Mouse (Mus musculus): Measurements from ENCODE around the gene Cdc6. TPM values are rescaled to one million over a fixed set of nuclear protein-coding genes. Genes with fewer than 3 reads are reported as not detected.

Cdc6 gene
- total RNA-seq, 2 experiments from 2014 or later: 43.5 to 47.8 TPM

DNA sequence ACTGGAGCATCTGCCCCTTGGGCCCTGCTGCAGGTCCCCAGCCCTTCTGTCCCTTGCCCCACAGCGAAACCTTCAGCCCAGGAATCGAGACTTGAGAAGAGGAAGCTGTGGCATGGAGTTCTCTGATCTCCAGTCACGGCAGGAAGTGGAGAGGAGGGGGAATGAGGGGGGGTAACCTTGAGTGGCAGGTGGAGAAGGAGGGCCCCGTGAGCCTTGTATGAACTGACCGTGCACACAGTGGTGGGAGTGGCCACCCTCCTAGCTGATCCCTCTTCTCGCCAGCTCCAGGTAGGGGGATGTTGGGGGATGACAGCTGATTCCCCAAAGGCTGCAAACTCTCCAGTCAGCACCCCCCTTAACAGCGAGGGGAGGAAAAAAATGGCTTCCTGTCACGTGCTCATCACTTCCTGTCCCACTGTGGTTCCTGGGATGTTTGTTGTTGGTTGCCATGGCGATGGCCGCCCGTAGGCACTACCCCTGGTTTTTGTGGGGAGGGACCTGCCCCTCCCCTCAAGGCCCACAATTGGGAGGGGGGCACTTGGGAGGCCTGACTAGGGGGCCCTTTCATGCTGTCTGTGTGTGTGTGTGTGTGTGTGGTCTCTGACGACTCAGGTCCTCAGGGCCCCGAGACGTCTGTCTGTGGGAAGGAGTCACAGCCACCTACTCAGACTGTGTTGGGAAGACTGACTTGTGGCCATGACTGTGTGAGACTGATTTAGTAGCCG is 34.4 kb downstream of the Cdc6 start:
- peak; percentile 55 for ATAC-seq (replicated peaks; ENCODE audit: poor library complexity, severe bottlenecking)

DNA sequence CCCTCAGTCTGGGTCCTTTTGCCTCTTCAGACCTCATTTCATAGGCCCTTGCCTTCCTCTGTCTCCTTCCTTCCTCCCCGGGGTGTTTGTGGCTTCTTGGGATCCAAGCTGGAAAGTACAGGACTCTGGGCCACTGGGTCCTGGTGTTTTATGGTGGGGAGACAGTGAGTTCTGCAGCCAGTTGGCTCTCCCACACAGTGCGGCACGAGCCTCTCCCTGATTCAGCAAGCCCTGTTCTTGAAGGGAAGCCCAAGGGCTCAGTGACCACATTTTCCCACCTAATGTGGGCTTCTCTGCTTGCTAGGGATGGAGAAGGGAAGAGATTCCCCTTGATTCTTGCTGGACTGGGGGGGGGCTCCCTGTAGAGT is 34.9 kb downstream of the Cdc6 start:
- no peak for ATAC-seq (replicated peaks; ENCODE audit: poor library complexity, severe bottlenecking)

- peak; percentile 21 for ATAC-seq (replicated peaks; ENCODE audit: poor library complexity, severe bottlenecking)
Observed at GRCm38 (mm10) chr11:98942923-98943641, 35.5 kb downstream of the Cdc6 start.

GRCm38 (mm10) chr11:98943741-98944461 is 36.3 kb downstream of the Cdc6 start:
- ATAC-seq (replicated peaks; ENCODE audit: poor library complexity, severe bottlenecking): no peak

GRCm38 (mm10) chr11:98944897-98945604 is 37.5 kb downstream of the Cdc6 start:
- ATAC-seq (replicated peaks; ENCODE audit: poor library complexity, severe bottlenecking): no peak

DNA sequence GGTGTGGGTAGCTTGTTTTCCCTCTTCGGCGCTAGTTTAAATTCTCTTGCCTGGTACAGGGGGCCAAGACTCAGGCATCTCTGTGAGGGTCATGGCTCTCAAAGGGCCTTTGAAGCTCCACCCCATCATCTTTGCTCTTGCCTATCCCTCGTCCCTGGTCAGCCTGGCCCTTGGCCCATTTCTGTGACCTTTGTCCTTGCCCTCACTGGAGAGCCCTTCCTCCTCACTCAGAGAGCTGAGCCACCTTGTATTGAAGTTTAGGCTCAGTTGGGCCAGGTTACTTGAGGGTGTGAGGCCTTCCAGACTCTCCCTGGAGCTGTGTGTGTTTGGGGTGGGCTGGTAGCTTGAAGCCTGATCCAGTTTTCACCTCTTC is 38.0 kb downstream of the Cdc6 start:
- ATAC-seq (replicated peaks; ENCODE audit: poor library complexity, severe bottlenecking): no peak

GRCm38 (mm10) chr11:98947969-98948569 is 40.5 kb downstream of the Cdc6 start:
- peak; percentile 19 for ATAC-seq (replicated peaks; ENCODE audit: poor library complexity, severe bottlenecking)

DNA sequence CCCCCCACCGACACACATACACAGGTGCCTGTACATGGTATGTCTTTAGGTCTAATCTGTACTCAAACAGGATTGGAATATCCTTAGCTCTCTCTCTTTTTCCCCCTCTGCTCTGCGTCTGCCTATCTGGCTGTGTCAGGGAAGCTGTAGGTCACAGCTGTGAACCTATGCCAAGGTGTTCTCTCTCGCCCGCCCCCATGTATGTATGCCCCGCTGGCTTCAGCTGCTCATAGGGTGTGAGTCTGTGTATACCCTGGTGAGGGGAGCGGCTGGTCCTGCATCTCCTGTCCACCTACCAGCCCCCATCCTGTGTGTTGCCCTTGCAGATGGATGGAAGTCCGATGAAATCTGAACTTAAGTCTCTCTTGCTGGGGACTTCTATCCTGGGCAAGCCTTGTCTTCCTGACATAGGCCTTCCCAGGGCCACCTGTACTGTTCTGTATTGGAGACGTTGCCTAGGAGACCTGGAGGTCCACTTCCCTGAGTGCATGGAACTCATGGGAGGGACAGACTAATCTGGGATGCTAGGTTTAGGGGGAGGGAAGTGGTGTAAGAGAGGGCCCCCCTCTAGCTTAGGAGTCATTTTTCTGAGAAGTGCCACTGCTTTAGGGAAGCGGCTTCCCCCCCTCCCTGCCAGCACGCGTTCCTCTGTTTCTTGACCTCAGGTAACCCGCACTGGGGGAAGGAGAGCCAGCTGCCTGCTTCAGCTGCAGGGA is 41.8 kb downstream of the Cdc6 start:
- peak; percentile 37 for ATAC-seq (replicated peaks; ENCODE audit: poor library complexity, severe bottlenecking)

- ATAC-seq (replicated peaks; ENCODE audit: poor library complexity, severe bottlenecking): no peak
Observed at GRCm38 (mm10) chr11:98949958-98950460, 42.4 kb downstream of the Cdc6 start.

DNA sequence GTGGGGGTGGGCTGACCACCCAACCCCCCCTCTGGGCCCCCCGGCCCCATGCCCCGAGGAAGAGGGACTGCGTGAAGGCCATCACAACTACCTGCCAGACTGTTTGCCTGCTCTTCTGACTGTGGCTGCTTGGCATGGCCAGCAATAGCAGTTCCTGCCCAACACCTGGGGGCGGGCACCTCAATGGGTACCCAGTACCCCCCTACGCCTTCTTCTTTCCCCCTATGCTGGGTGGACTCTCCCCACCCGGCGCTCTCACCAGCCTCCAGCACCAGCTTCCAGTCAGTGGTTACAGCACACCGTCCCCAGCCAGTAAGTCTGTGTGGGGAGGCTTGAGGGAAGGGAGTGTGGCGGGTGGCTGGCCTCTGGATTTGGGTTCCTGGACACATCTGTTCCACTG is 42.9 kb downstream of the Cdc6 start:
- no peak for ATAC-seq (replicated peaks; ENCODE audit: poor library complexity, severe bottlenecking)

- no peak for ATAC-seq (replicated peaks; ENCODE audit: poor library complexity, severe bottlenecking)
Observed at GRCm38 (mm10) chr11:98951026-98951906, 43.7 kb downstream of the Cdc6 start.

- ATAC-seq (replicated peaks; ENCODE audit: poor library complexity, severe bottlenecking): no peak
Observed at GRCm38 (mm10) chr11:98952111-98952510, 44.5 kb downstream of the Cdc6 start.

- peak; percentile 74 for ATAC-seq (replicated peaks; ENCODE audit: poor library complexity, severe bottlenecking)
Observed at GRCm38 (mm10) chr11:98952736-98953135, 45.1 kb downstream of the Cdc6 start.

- ATAC-seq (replicated peaks; ENCODE audit: poor library complexity, severe bottlenecking): no peak
Observed at GRCm38 (mm10) chr11:98953361-98953760, 45.8 kb downstream of the Cdc6 start.

GRCm38 (mm10) chr11:98953835-98954320 is 46.3 kb downstream of the Cdc6 start:
- ATAC-seq (replicated peaks; ENCODE audit: poor library complexity, severe bottlenecking): no peak

DNA sequence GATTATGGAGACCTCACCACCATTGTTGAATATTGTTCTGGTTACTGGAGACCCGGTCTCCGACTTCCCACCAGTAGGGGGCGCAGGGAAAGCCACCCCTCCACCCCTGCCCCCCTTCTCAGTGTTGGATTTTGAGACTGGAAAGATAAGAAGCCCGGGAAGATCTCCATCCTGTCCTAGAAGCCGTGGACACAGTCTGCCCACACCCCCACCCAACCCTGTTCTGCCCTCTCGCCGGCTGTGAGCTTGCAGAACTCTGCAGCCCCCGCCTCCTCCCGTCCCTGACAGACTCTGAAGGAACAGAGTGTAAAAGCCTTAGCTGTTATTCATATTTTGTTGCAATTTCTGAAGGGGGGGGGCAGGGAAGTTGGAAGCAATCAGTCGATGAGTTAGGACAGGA is 46.8 kb downstream of the Cdc6 start:
- ATAC-seq (replicated peaks; ENCODE audit: poor library complexity, severe bottlenecking): no peak

GRCm38 (mm10) chr11:98954801-98955706 is 47.5 kb downstream of the Cdc6 start:
- peak; percentile 12; the same call in 1 of the 2 replicates for ATAC-seq (replicated peaks; ENCODE audit: poor library complexity, severe bottlenecking)
